Mouse (Mus musculus) urinary bladder, adult 18-20 months (tissue): ENCODE measurements around the gene Gm20852.
"Not testable (repeated sequence)": the region's sequence is repeated elsewhere in the genome, so short reads cannot be mapped to it uniquely, and the experiment has no call there.

Experiments used
- DNase-seq, 2 experiments: peaks; one replicate each; pipeline ENCODE4 v3.0.0; 2022; ENCODE audit warnings: low spot score in 2 of 2, mixed read lengths in 2 of 2

Gm20852 gene

DNA sequence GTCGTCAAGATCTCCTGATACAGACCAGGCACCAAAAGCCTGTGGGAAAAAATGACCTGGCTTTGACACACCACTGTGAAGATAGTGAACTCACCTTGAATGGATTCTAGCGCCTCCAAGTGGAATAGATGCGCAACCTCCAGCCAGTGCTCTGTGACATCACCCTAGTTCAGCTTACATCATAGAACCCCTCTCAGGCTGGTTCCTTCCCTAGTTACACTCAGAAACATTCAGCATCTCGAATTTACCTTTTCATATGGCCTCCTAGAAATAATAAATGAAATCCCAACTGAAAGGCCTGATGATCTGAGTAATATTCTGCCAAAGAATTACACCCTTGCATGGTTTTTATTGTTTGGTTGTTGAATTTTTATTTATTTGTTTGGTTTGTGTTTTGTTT is at the start of gene Gm20852:
Gm20852 (minus strand) TSS at position 101 of the 400 bp plus-strand sequence.
- not testable (repeated sequence) for DNase-seq
